Mouse (Mus musculus) heart, embryonic 10.5 days (tissue): ENCODE measurements at regions not wholly inside any gene's neighbourhood (a gene's known extent, or its start where the extent isn't known, plus 50 kb on each side); places are given as distances from the start of the nearest gene placed in this dataset.

Source experiments
- DNase-seq: peaks from one replicate; pipeline ENCODE4 v3.0.0-alpha.2; 2017; ENCODE audit warnings: low spot score
- H3K27ac ChIP-seq: fragments of 300-500 bp; sonication (generic); 2 replicates; pipeline ENCODE4 v1.5.1; 2016; ENCODE audit warnings: mild to moderate bottlenecking
- H3K27me3 ChIP-seq: fragments of 300-500 bp; sonication (generic); 2 replicates; pipeline ENCODE4 v1.6.1; 2016; ENCODE audit warnings: mild to moderate bottlenecking; ENCODE audit not compliant: poor library complexity, insufficient read depth, severe bottlenecking
- H3K36me3 ChIP-seq: fragments of 300-500 bp; sonication (generic); 2 replicates; pipeline ENCODE4 v1.6.1; 2016; ENCODE audit warnings: mild to moderate bottlenecking, moderate library complexity
- H3K4me1 ChIP-seq: fragments of 300-500 bp; sonication (generic); 2 replicates; pipeline ENCODE4 v1.6.1; 2016; ENCODE audit warnings: mild to moderate bottlenecking
- H3K4me3 ChIP-seq: fragments of 300-500 bp; sonication (generic); 2 replicates; pipeline ENCODE4 v1.5.1; 2016; ENCODE audit warnings: mild to moderate bottlenecking, moderate library complexity
- H3K9me3 ChIP-seq: fragments of 300-500 bp; sonication (generic); 2 replicates; pipeline ENCODE4 v1.6.1; 2016; ENCODE audit warnings: mild to moderate bottlenecking, moderate library complexity
- WGBS: fragments of 180-500 bp; shearing (Covaris S2); methylation state at CpG from one replicate; pipeline ENCODE4 v1.1.7; 2016; 5-methylcytosine and 5-hydroxymethylcytosine counted together

- H3K4me1 ChIP-seq, result peaks cover 15% of the 10 kb centered on the region
- DNase-seq, result no peak
Measured at GRCm38 (mm10) chr11:22636761-22637557, 125.1 kb downstream of the Tmem17 start.

GRCm38 (mm10) chr11:22638171-22638570 lies 126.3 kb downstream of the Tmem17 start:
- Histone ChIP-seq H3K27ac (no peak overlapping the region), H3K4me1 (peaks cover 7% of the 10 kb centered on the region; the same call in 1 of the 2 replicates), H3K27me3 (no peaks in the 10 kb centered on the region), H3K36me3 (no peaks in the 10 kb centered on the region), H3K9me3 (no peaks in the 10 kb centered on the region), H3K4me3 (no peak overlapping the region)
- 80% methylated on average over 6 of the region's 6 CpGs for WGBS
- DNase-seq, result no peak

More at GRCm38 (mm10) chr11:22636761-22637557, 125.1 kb downstream of the Tmem17 start:
- no peaks in the 10 kb centered on the region for H3K27me3 ChIP-seq
- no peak overlapping the region for H3K4me3 ChIP-seq
- WGBS, result 78% methylated on average over 9 of the region's 9 CpGs
- no peaks in the 10 kb centered on the region for H3K36me3 ChIP-seq
- H3K9me3 ChIP-seq, result no peaks in the 10 kb centered on the region
- no peak overlapping the region for H3K27ac ChIP-seq

GRCm38 (mm10) chr11:22638700-22639099 lies 126.8 kb downstream of the Tmem17 start:
- Histone ChIP-seq H3K9me3 (no peaks in the 10 kb centered on the region), H3K4me1 (peaks cover 7% of the 10 kb centered on the region; the same call in 1 of the 2 replicates), H3K4me3 (no peak overlapping the region), H3K27me3 (no peaks in the 10 kb centered on the region), H3K27ac (no peak overlapping the region), H3K36me3 (no peaks in the 10 kb centered on the region)
- 60% methylated on average over 2 of the region's 2 CpGs for WGBS
- DNase-seq, result no peak

- Histone ChIP-seq H3K27me3 (no peaks in the 10 kb centered on the region), H3K36me3 (no peaks in the 10 kb centered on the region), H3K9me3 (no peaks in the 10 kb centered on the region), H3K4me3 (no peak overlapping the region), H3K27ac (no peak overlapping the region), H3K4me1 (peaks cover 7% of the 10 kb centered on the region; the same call in 1 of the 2 replicates)
- peak; percentile 53 for DNase-seq
- 26% methylated on average over 3 of the region's 3 CpGs for WGBS
Measured at GRCm38 (mm10) chr11:22640371-22640990, 128.6 kb downstream of the Tmem17 start.

GRCm38 (mm10) chr11:22641450-22641849 lies 129.6 kb downstream of the Tmem17 start:
- DNase-seq, result no peak
- Histone ChIP-seq H3K27me3 (no peaks in the 10 kb centered on the region), H3K4me1 (peaks cover 12% of the 10 kb centered on the region; the same call in 1 of the 2 replicates), H3K4me3 (no peak overlapping the region), H3K9me3 (no peaks in the 10 kb centered on the region), H3K27ac (no peak overlapping the region), H3K36me3 (no peaks in the 10 kb centered on the region)
- WGBS, result 96% methylated on average over 1 of the region's 1 CpGs

GRCm38 (mm10) chr11:22644010-22644625 lies 132.2 kb downstream of the Tmem17 start:
- no peak for DNase-seq
- Histone ChIP-seq H3K36me3 (no peaks in the 10 kb centered on the region), H3K27me3 (no peaks in the 10 kb centered on the region), H3K4me3 (no peak overlapping the region), H3K27ac (no peak overlapping the region), H3K9me3 (no peaks in the 10 kb centered on the region), H3K4me1 (peaks cover 6% of the 10 kb centered on the region; the same call in 1 of the 2 replicates)
- WGBS, result 65% methylated on average over 3 of the region's 3 CpGs

GRCm38 (mm10) chr11:22644877-22645276 lies 133.0 kb downstream of the Tmem17 start:
- Histone ChIP-seq H3K4me1 (peaks cover 6% of the 10 kb centered on the region; the same call in 1 of the 2 replicates), H3K27ac (no peak overlapping the region), H3K36me3 (no peaks in the 10 kb centered on the region), H3K27me3 (no peaks in the 10 kb centered on the region), H3K9me3 (no peaks in the 10 kb centered on the region), H3K4me3 (no peak overlapping the region)
- no peak for DNase-seq
- WGBS, result 59% methylated on average over 1 of the region's 1 CpGs

GRCm38 (mm10) chr11:22646192-22646936 lies 134.5 kb downstream of the Tmem17 start:
- Histone ChIP-seq H3K27ac (no peak overlapping the region), H3K4me3 (no peak overlapping the region), H3K27me3 (no peaks in the 10 kb centered on the region), H3K9me3 (no peaks in the 10 kb centered on the region), H3K4me1 (peaks cover 9% of the 10 kb centered on the region; the same call in 1 of the 2 replicates), H3K36me3 (no peaks in the 10 kb centered on the region)
- WGBS, result 65% methylated on average over 6 of the region's 6 CpGs
- DNase-seq, result no peak

GRCm38 (mm10) chr11:22648275-22648674 lies 136.4 kb downstream of the Tmem17 start:
- no peak overlapping the region for H3K27ac ChIP-seq
- peaks cover 12% of the 10 kb centered on the region; the same call in 1 of the 2 replicates for H3K4me1 ChIP-seq
- no peaks in the 10 kb centered on the region for H3K9me3 ChIP-seq
- WGBS, result 85% methylated on average over 5 of the region's 5 CpGs
- H3K36me3 ChIP-seq, result no peaks in the 10 kb centered on the region
- H3K4me3 ChIP-seq, result no peak overlapping the region
- DNase-seq, result no peak
- H3K27me3 ChIP-seq, result no peaks in the 10 kb centered on the region

GRCm38 (mm10) chr11:22650771-22651170 lies 138.9 kb downstream of the Tmem17 start:
- H3K36me3 ChIP-seq, result no peaks in the 10 kb centered on the region

GRCm38 (mm10) chr11:22651313-22651712 lies 139.4 kb downstream of the Tmem17 start:
- Histone ChIP-seq H3K27ac (no peak overlapping the region), H3K9me3 (no peaks in the 10 kb centered on the region), H3K36me3 (no peaks in the 10 kb centered on the region), H3K4me3 (no peak overlapping the region), H3K4me1 (peaks cover 7% of the 10 kb centered on the region; the same call in 1 of the 2 replicates), H3K27me3 (no peaks in the 10 kb centered on the region)
- WGBS, result 75% methylated on average over 1 of the region's 1 CpGs
- DNase-seq, result no peak

More at GRCm38 (mm10) chr11:22650771-22651170, 138.9 kb downstream of the Tmem17 start:
- Histone ChIP-seq H3K27ac (peak overlapping the region; percentile 29; the same call in 1 of the 2 replicates), H3K4me1 (peaks cover 12% of the 10 kb centered on the region; the same call in 1 of the 2 replicates), H3K9me3 (no peaks in the 10 kb centered on the region), H3K27me3 (no peaks in the 10 kb centered on the region), H3K4me3 (no peak overlapping the region)
- no peak for DNase-seq
- 84% methylated on average over 10 of the region's 10 CpGs for WGBS

GRCm38 (mm10) chr11:22651911-22652310 lies 140.0 kb downstream of the Tmem17 start:
- H3K27ac ChIP-seq, result no peak overlapping the region
- DNase-seq, result no peak
- no peaks in the 10 kb centered on the region for H3K36me3 ChIP-seq
- no peak overlapping the region for H3K4me3 ChIP-seq
- no peaks in the 10 kb centered on the region for H3K9me3 ChIP-seq
- peaks cover 9% of the 10 kb centered on the region; the same call in 1 of the 2 replicates for H3K4me1 ChIP-seq
- H3K27me3 ChIP-seq, result no peaks in the 10 kb centered on the region
- WGBS, result 75% methylated on average over 4 of the region's 4 CpGs
